Mouse (Mus musculus) cerebellum, adult 2 months (tissue): ENCODE results near the gene Kcng1. TPM values are rescaled to one million over a fixed set of nuclear protein-coding genes. Genes with fewer than 3 reads are reported as not detected.

Source experiments
- DNase-seq, 2 experiments: peaks; one replicate each; pipeline ENCODE4 v3.0.0; 2021
- H3K27ac ChIP-seq: fragments of 200-500 bp; 2 replicates; pipeline ENCODE4 v1.5.1; 2012; ENCODE audit warnings: low read length, control low read depth, inconsistent platforms; ENCODE audit not compliant: insufficient read depth
- H3K27me3 ChIP-seq: fragments of 200-500 bp; 2 replicates; pipeline ENCODE4 v1.6.1; 2012; ENCODE audit warnings: inconsistent platforms, mild to moderate bottlenecking, low read length, moderate library complexity; ENCODE audit not compliant: control insufficient read depth, insufficient read depth
- H3K4me1 ChIP-seq: fragments of 200-500 bp; 2 replicates; pipeline ENCODE4 v1.6.1; 2011; ENCODE audit warnings: low read length; ENCODE audit not compliant: control insufficient read depth, insufficient read depth
- H3K4me3 ChIP-seq: fragments of 200-500 bp; replicated peaks from 2 replicates; pipeline ENCODE3; 2011; ENCODE audit warnings: mild to moderate bottlenecking, low read depth, low read length, control low read depth; ENCODE audit not compliant: insufficient read depth
- CTCF ChIP-seq: fragments of 200-500 bp; IDR thresholded peaks from 2 replicates; pipeline ENCODE4 v1.5.1; 2011; ENCODE audit warnings: low read depth, mild to moderate bottlenecking, control low read depth, low read length, moderate library complexity, borderline replicate concordance; ENCODE audit not compliant: insufficient read depth
- POLR2A ChIP-seq: fragments of 200-500 bp; IDR thresholded peaks from 2 replicates; pipeline ENCODE4 v1.6.1; 2011; ENCODE audit warnings: low read length, control low read depth, borderline replicate concordance; ENCODE audit not compliant: insufficient read depth
- WGBS: fragments of 180-500 bp; shearing (Covaris S2); methylation state at CpG from one replicate; pipeline ENCODE4 v1.1.7; 2018; 5-methylcytosine and 5-hydroxymethylcytosine counted together
- polyA plus RNA-seq: library from polyadenylated mRNA; depleted of rRNA; stranded (reverse); fragments of >200 nt; gene quantifications from 2 replicates; pipeline ENCODE4 v1.2.3, GENCODE M21; 2012

Kcng1 gene
- polyA plus RNA-seq, 1 experiment = 1.5 TPM

DNA sequence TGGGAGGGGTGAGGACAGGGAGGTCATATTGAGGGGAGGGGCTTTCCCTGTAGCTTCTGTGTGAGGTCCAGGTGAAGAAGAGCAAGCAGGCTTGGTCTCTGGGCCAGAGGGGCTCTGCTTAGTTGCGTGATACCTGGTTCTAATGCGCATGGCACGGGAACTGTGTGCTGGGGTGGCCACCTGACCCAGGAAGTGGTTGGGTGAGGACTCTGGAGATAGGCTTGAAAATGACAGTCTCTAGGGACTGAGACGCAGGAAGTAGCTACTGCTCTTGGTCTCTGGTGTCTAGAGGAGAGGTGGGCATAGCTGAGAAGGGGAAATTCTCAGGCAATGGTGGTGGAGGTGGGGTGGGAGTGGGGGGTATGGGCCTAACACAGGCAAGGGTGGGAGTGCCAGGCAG, 24.3 kb downstream of the Kcng1 start:
- 95% methylated on average over 4 of the region's 4 CpGs for WGBS

DNA sequence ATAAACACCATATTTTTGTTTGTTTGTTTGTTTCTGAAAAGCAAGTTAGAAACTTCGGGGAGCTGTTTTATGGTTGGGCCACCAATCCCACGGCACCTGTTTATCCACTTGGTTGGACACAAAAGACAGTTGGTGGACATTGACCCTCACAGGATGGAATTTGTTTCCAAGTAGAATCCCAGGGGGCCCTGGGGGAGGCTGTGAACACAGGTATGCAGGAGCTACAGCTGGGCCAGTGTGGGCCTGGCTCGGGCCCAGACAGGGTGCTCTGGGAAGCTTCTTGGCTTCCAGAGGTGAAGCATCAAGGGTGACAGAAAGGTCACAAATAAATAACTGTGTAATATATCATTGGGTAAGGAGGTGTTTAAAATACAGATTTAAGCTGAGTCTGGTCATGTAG, 25.0 kb downstream of the Kcng1 start:
- TF ChIP-seq CTCF (no peak), POLR2A (no peak)
- 67% methylated on average over 3 of the region's 3 CpGs for WGBS
- no peak overlapping the region for H3K4me3 ChIP-seq
- DNase-seq = no peak
- no peaks in the 10 kb centered on the region for H3K27me3 ChIP-seq
- H3K4me1 ChIP-seq = no peaks in the 10 kb centered on the region
- no peak overlapping the region for H3K27ac ChIP-seq

More for the DNA sequence above, 24.3 kb downstream of the Kcng1 start:
- Histone ChIP-seq H3K27ac (no peak overlapping the region), H3K27me3 (no peaks in the 10 kb centered on the region), H3K4me1 (no peaks in the 10 kb centered on the region), H3K4me3 (no peak overlapping the region)
- no peak for DNase-seq
- TF ChIP-seq CTCF (no peak), POLR2A (no peak)

DNA sequence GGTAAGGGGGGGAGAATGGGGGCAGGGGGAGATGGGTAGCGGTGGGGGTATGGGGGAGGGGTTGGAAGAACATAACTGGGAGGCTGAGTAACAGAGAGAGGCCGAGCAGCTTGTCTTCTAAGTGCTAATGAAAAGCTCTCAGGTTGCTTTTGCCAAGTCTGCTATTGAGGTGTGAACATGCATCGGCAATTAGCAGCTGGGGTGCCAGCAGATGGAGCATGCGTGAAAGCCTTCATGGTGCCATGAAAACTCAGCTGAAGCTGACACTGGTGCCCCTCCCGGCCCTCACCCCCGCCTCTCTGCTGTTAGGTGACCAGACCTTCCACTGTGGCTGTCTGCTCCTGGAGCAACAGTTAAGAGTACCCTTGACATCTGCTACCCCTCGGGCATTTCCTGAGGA, 27.7 kb downstream of the Kcng1 start:
- H3K4me1 ChIP-seq = no peaks in the 10 kb centered on the region
- WGBS = 12% methylated on average over 7 of the region's 7 CpGs
- H3K27ac ChIP-seq = no peak overlapping the region
- TF ChIP-seq CTCF (no peak), POLR2A (no peak)
- H3K27me3 ChIP-seq = no peaks in the 10 kb centered on the region
- H3K4me3 ChIP-seq = no peak overlapping the region
- no peak for DNase-seq

DNA sequence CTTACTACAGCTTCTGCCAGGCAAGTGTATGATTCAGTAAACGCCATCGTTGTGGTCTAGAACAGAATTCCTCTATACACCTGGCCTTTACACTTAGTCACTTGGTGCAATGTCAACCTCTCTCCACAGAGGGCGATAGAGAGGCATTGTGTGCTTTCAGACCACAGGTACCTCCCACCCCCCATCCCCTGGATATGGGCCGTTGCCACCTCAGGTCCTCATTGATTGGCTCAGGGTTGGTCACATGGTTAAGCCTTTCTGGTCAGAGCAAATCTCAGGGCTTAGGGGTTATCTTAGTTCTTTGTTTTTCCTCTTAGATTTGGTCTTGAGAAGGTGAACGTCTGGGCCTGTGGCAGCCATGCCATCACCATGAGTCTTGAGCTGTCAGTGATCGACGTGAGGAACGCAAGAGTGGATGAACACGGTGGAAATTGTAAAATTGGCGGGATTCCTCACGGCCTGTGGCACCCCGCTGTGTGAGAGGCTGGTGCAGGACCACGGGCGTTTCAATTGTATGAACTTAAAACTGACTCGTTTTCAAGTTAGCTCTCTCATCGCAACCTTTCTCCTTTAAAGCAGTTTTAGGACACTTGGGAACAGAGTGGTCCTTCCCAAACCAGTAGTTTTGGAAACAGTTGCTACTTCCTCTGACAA, 28.8 kb downstream of the Kcng1 start:
- DNase-seq = no peak
- H3K4me3 ChIP-seq = no peak overlapping the region
- no peaks in the 10 kb centered on the region for H3K4me1 ChIP-seq
- H3K27ac ChIP-seq = no peak overlapping the region
- WGBS = 13% methylated on average over 16 of the region's 16 CpGs
- no peaks in the 10 kb centered on the region for H3K27me3 ChIP-seq
- TF ChIP-seq CTCF (peak; percentile 59; the same call in 1 of the 2 replicates), POLR2A (no peak)

DNA sequence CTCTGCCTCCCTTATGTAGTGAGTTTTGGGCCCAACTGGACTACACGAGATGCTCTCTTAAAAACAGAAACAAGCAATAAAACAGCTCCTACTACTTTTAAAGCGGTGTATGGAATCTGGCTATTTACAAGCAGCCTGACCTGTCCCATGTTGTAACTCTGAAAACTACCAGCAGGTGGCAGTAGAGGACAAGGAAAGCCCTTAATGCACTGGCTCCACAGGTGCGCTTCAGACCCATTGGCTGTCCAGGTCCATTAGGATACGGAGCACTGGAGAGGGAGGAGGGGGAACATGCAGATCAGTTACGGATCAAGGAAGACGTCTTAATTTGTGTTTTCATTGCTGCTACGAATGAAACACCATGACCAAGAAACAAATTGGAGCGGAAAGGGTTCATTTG, 31.3 kb downstream of the Kcng1 start:
- Histone ChIP-seq H3K27ac (no peak overlapping the region), H3K4me1 (no peaks in the 10 kb centered on the region), H3K4me3 (no peak overlapping the region), H3K27me3 (no peaks in the 10 kb centered on the region)
- no peak for TF ChIP-seq POLR2A
- TF ChIP-seq CTCF = peak; percentile 99
- peak; percentile 73 to 83 for DNase-seq
- WGBS = 16% methylated on average over 8 of the region's 8 CpGs

DNA sequence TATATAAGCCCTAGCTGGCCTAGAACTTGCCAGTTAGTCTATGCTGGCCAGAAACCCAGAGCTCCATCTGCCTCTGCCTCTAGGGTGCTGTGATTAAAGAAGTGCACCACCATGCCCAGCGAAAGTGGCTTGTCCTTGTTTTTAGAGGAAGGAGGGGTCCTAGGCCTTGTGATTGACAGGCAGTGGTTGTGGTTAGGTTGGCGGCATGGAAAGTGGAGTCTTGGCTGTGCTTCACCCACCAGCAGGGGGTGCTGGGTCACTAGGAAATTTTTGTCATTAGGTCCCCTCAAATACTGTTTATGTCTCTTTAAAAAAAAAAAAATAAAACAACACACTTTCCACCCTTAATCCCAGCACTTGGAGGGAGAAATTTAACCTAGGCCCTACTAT, 32.7 kb downstream of the Kcng1 start:
- TF ChIP-seq CTCF (no peak), POLR2A (no peak)
- Histone ChIP-seq H3K27ac (no peak overlapping the region), H3K4me1 (no peaks in the 10 kb centered on the region), H3K4me3 (no peak overlapping the region), H3K27me3 (no peaks in the 10 kb centered on the region)
- WGBS = 30% methylated on average over 2 of the region's 2 CpGs
- DNase-seq = no peak

DNA sequence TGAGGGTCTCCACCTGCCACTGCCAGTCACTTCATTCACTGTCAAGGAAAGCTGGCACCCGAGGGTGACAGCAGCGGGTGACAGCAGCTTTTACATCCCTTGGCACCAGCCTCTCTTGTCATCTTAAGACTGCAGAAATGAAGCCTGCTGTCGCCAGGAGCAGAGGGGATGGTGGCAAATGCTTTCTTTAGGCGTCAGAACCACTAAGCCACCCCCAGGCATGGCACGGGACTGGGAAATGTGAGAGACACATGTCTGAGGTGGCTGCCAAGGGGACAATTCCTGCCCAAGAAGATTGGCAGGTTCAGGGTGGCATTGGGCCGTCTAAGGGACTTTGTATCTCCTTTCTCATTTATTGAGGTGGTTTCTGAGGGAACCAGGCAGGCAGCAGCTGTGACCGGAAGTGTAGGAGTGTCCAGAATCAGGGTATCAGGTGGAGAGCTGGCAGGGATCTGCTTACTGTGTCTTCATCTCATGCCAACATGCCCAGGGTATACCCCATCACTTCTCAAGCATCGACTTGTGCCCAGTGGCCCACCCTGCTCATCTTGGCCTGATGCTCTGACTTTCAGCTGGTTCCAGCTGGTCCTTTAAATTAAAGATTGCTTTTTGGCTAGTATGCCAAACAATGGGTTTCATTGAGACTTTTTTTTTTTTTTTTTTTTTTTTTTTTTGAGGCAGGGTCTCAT, 33.2 kb downstream of the Kcng1 start:
- no peak overlapping the region for H3K27ac ChIP-seq
- 27% methylated on average over 8 of the region's 8 CpGs for WGBS
- TF ChIP-seq POLR2A = no peak

DNA sequence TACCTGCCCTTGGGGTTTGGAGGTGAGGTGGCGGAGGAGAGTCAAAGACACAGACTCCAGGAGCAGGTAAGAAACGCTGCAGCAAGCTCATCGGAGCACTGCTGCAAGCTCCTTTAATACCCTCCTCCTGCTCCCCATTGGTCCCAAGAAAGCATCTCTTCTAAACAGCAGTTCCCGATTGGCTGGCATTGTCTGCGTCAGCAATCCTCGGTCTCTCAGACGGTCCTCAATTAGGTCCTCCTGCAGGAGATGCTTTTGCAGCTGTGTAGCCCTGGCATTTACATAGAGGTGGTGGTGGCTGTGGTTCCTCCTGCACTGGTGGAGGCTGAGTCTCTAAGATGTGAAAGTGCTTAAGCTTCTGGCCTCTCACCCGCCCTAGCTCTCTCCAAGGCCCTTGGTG, 36.0 kb downstream of the Kcng1 start:
- 56% methylated on average over 8 of the region's 8 CpGs for WGBS

More for the DNA sequence above, 33.2 kb downstream of the Kcng1 start:
- DNase-seq = no peak
- no peak overlapping the region for H3K4me3 ChIP-seq
- no peaks in the 10 kb centered on the region for H3K27me3 ChIP-seq
- H3K4me1 ChIP-seq = no peaks in the 10 kb centered on the region

More for the DNA sequence above, 36.0 kb downstream of the Kcng1 start:
- Histone ChIP-seq H3K27me3 (no peaks in the 10 kb centered on the region), H3K27ac (no peak overlapping the region), H3K4me3 (no peak overlapping the region), H3K4me1 (no peaks in the 10 kb centered on the region)
- TF ChIP-seq POLR2A (no peak), CTCF (no peak)
- no peak for DNase-seq
